Mouse (Mus musculus): ENCODE measurements at regions not wholly inside any gene's neighbourhood (a gene's known extent, or its start where the extent isn't known, plus 50 kb on each side); places are given as distances from the start of the nearest gene placed in this dataset.

GRCm38 (mm10) chr7:121257466-121257865 is 134.2 kb upstream of the Hs3st2 start:
- H3K4me1 ChIP-seq (ENCODE audit: control insufficient read depth, insufficient read depth, low read length), result no peaks in the 10 kb centered on the region
- no peak overlapping the region for H3K9ac ChIP-seq (ENCODE audit: low read depth, low read length)
- no peak for ATAC-seq (replicated peaks; ENCODE audit: insufficient number of reproducible peaks, low FRiP score, low TSS enrichment)
- H3K4me2 ChIP-seq, result no peak overlapping the region
- H3K4me3 ChIP-seq (ENCODE audit: low read depth, low read length), result no peak overlapping the region
- H3K9me3 ChIP-seq (replicated peaks; ENCODE audit: control insufficient read depth, low read length), result no peaks in the 10 kb centered on the region
- no peaks in the 10 kb centered on the region for H3K36me3 ChIP-seq (ENCODE audit: control insufficient read depth, insufficient read depth, low read length)
- H3K27ac ChIP-seq (ENCODE audit: low read depth, low read length), result no peak overlapping the region
- H3K27me3 ChIP-seq (ENCODE audit: control insufficient read depth, insufficient read depth, low read length), result no peaks in the 10 kb centered on the region
- 79% methylated on average over 2 of the region's 2 CpGs for WGBS (ENCODE audit: insufficient replicate concordance)

- Histone ChIP-seq H3K27ac (ENCODE audit: low read depth, low read length) (no peak overlapping the region), H3K4me2 (no peak overlapping the region), H3K27me3 (ENCODE audit: control insufficient read depth, insufficient read depth, low read length) (no peaks in the 10 kb centered on the region), H3K36me3 (ENCODE audit: control insufficient read depth, insufficient read depth, low read length) (no peaks in the 10 kb centered on the region), H3K4me1 (ENCODE audit: control insufficient read depth, insufficient read depth, low read length) (no peaks in the 10 kb centered on the region), H3K4me3 (ENCODE audit: low read depth, low read length) (no peak overlapping the region), H3K9me3 (replicated peaks; ENCODE audit: control insufficient read depth, low read length) (no peaks in the 10 kb centered on the region), H3K9ac (ENCODE audit: low read depth, low read length) (no peak overlapping the region)
- no peak for ATAC-seq (replicated peaks; ENCODE audit: insufficient number of reproducible peaks, low FRiP score, low TSS enrichment)
- WGBS (ENCODE audit: insufficient replicate concordance), result 49% methylated on average over 12 of the region's 12 CpGs
Observed at GRCm38 (mm10) chr7:121258826-121259496, 132.7 kb upstream of the Hs3st2 start.

GRCm38 (mm10) chr7:121259497-121260009 is 132.1 kb upstream of the Hs3st2 start:
- Histone ChIP-seq H3K4me3 (ENCODE audit: low read depth, low read length) (no peak overlapping the region), H3K27me3 (ENCODE audit: control insufficient read depth, insufficient read depth, low read length) (no peaks in the 10 kb centered on the region)
- no peak for ATAC-seq (replicated peaks; ENCODE audit: insufficient number of reproducible peaks, low FRiP score, low TSS enrichment)

GRCm38 (mm10) chr7:121269358-121269757 is 122.3 kb upstream of the Hs3st2 start:
- Histone ChIP-seq H3K9ac (ENCODE audit: low read depth, low read length) (no peak overlapping the region), H3K4me1 (ENCODE audit: control insufficient read depth, insufficient read depth, low read length) (no peaks in the 10 kb centered on the region), H3K27ac (ENCODE audit: low read depth, low read length) (no peak overlapping the region), H3K4me3 (ENCODE audit: low read depth, low read length) (no peak overlapping the region), H3K4me2 (no peak overlapping the region), H3K27me3 (ENCODE audit: control insufficient read depth, insufficient read depth, low read length) (no peaks in the 10 kb centered on the region), H3K36me3 (ENCODE audit: control insufficient read depth, insufficient read depth, low read length) (no peaks in the 10 kb centered on the region), H3K9me3 (replicated peaks; ENCODE audit: control insufficient read depth, low read length) (no peaks in the 10 kb centered on the region)
- 65% methylated on average over 2 of the region's 2 CpGs for WGBS (ENCODE audit: insufficient replicate concordance)
- no peak for ATAC-seq (replicated peaks; ENCODE audit: insufficient number of reproducible peaks, low FRiP score, low TSS enrichment)

More at GRCm38 (mm10) chr7:121259497-121260009, 132.1 kb upstream of the Hs3st2 start:
- Histone ChIP-seq H3K9ac (ENCODE audit: low read depth, low read length) (no peak overlapping the region), H3K9me3 (replicated peaks; ENCODE audit: control insufficient read depth, low read length) (no peaks in the 10 kb centered on the region), H3K4me2 (no peak overlapping the region), H3K27ac (ENCODE audit: low read depth, low read length) (no peak overlapping the region), H3K36me3 (ENCODE audit: control insufficient read depth, insufficient read depth, low read length) (no peaks in the 10 kb centered on the region), H3K4me1 (ENCODE audit: control insufficient read depth, insufficient read depth, low read length) (no peaks in the 10 kb centered on the region)
- 87% methylated on average over 21 of the region's 21 CpGs for WGBS (ENCODE audit: insufficient replicate concordance)

GRCm38 (mm10) chr7:121280597-121280996 is 111.1 kb upstream of the Hs3st2 start:
- H3K9ac ChIP-seq (ENCODE audit: low read depth, low read length), result no peak overlapping the region
- no peaks in the 10 kb centered on the region for H3K9me3 ChIP-seq (replicated peaks; ENCODE audit: control insufficient read depth, low read length)
- ATAC-seq (replicated peaks; ENCODE audit: insufficient number of reproducible peaks, low FRiP score, low TSS enrichment), result no peak
- H3K27me3 ChIP-seq (ENCODE audit: control insufficient read depth, insufficient read depth, low read length), result no peaks in the 10 kb centered on the region
- no peak overlapping the region for H3K4me3 ChIP-seq (ENCODE audit: low read depth, low read length)
- no peak overlapping the region for H3K4me2 ChIP-seq
- no peaks in the 10 kb centered on the region for H3K4me1 ChIP-seq (ENCODE audit: control insufficient read depth, insufficient read depth, low read length)
- H3K36me3 ChIP-seq (ENCODE audit: control insufficient read depth, insufficient read depth, low read length), result no peaks in the 10 kb centered on the region
- 18% methylated on average over 1 of the region's 1 CpGs for WGBS (ENCODE audit: insufficient replicate concordance)
- H3K27ac ChIP-seq (ENCODE audit: low read depth, low read length), result no peak overlapping the region

GRCm38 (mm10) chr7:121282154-121282553 is 109.5 kb upstream of the Hs3st2 start:
- H3K9ac ChIP-seq (ENCODE audit: low read depth, low read length), result no peak overlapping the region
- no peaks in the 10 kb centered on the region for H3K9me3 ChIP-seq (replicated peaks; ENCODE audit: control insufficient read depth, low read length)
- H3K4me2 ChIP-seq, result no peak overlapping the region
- H3K27ac ChIP-seq (ENCODE audit: low read depth, low read length), result no peak overlapping the region
- no peaks in the 10 kb centered on the region for H3K36me3 ChIP-seq (ENCODE audit: control insufficient read depth, insufficient read depth, low read length)
- 50% methylated on average over 7 of the region's 7 CpGs for WGBS (ENCODE audit: insufficient replicate concordance)
- no peak overlapping the region for H3K4me3 ChIP-seq (ENCODE audit: low read depth, low read length)
- ATAC-seq (replicated peaks; ENCODE audit: insufficient number of reproducible peaks, low FRiP score, low TSS enrichment), result no peak
- H3K27me3 ChIP-seq (ENCODE audit: control insufficient read depth, insufficient read depth, low read length), result no peaks in the 10 kb centered on the region
- no peaks in the 10 kb centered on the region for H3K4me1 ChIP-seq (ENCODE audit: control insufficient read depth, insufficient read depth, low read length)

- no peaks in the 10 kb centered on the region for H3K36me3 ChIP-seq (ENCODE audit: control insufficient read depth, insufficient read depth, low read length)
- H3K27ac ChIP-seq (ENCODE audit: low read depth, low read length), result no peak overlapping the region
- H3K4me3 ChIP-seq (ENCODE audit: low read depth, low read length), result no peak overlapping the region
- no peaks in the 10 kb centered on the region for H3K4me1 ChIP-seq (ENCODE audit: control insufficient read depth, insufficient read depth, low read length)
- H3K9me3 ChIP-seq (replicated peaks; ENCODE audit: control insufficient read depth, low read length), result no peaks in the 10 kb centered on the region
- H3K9ac ChIP-seq (ENCODE audit: low read depth, low read length), result no peak overlapping the region
- no peaks in the 10 kb centered on the region for H3K27me3 ChIP-seq (ENCODE audit: control insufficient read depth, insufficient read depth, low read length)
- H3K4me2 ChIP-seq, result no peak overlapping the region
- WGBS (ENCODE audit: insufficient replicate concordance), result 63% methylated on average over 16 of the region's 16 CpGs
- ATAC-seq (replicated peaks; ENCODE audit: insufficient number of reproducible peaks, low FRiP score, low TSS enrichment), result no peak
Observed at GRCm38 (mm10) chr7:121289737-121290136, 101.9 kb upstream of the Hs3st2 start.

GRCm38 (mm10) chr7:121296151-121296695 is 95.4 kb upstream of the Hs3st2 start:
- Histone ChIP-seq H3K9ac (ENCODE audit: low read depth, low read length) (no peak overlapping the region), H3K4me3 (ENCODE audit: low read depth, low read length) (no peak overlapping the region), H3K36me3 (ENCODE audit: control insufficient read depth, insufficient read depth, low read length) (no peaks in the 10 kb centered on the region), H3K9me3 (replicated peaks; ENCODE audit: control insufficient read depth, low read length) (no peaks in the 10 kb centered on the region), H3K4me1 (ENCODE audit: control insufficient read depth, insufficient read depth, low read length) (no peaks in the 10 kb centered on the region), H3K4me2 (no peak overlapping the region), H3K27ac (ENCODE audit: low read depth, low read length) (no peak overlapping the region), H3K27me3 (ENCODE audit: control insufficient read depth, insufficient read depth, low read length) (no peaks in the 10 kb centered on the region)
- 79% methylated on average over 3 of the region's 3 CpGs for WGBS (ENCODE audit: insufficient replicate concordance)
- ATAC-seq (replicated peaks; ENCODE audit: insufficient number of reproducible peaks, low FRiP score, low TSS enrichment), result no peak
